Mouse (Mus musculus) heart, embryonic 12.5 days (tissue): ENCODE data around the gene Gtf3c2. TPM values are rescaled to one million over a fixed set of nuclear protein-coding genes. Genes with fewer than 3 reads are reported as not detected.
"Not testable (repeated sequence)": the region's sequence is repeated elsewhere in the genome, so short reads cannot be mapped to it uniquely, and the experiment has no call there.

Source experiments
- ATAC-seq: fragments of 200-750 bp; cut with Nextera tagmentation; 2 replicates; pipeline ENCODE4 v1.8.0; 2017; ENCODE audit warnings: moderate TSS enrichment, moderate library complexity; ENCODE audit not compliant: insufficient number of reproducible peaks, low FRiP score
- H3K27ac ChIP-seq: fragments of 300-500 bp; sonication (generic); 2 replicates; pipeline ENCODE4 v1.5.1; 2016; ENCODE audit warnings: mild to moderate bottlenecking, moderate library complexity; ENCODE audit not compliant: poor library complexity, severe bottlenecking
- H3K27me3 ChIP-seq: fragments of 300-500 bp; sonication (generic); replicated peaks from 2 replicates; pipeline ENCODE4 v1.6.1; 2016; ENCODE audit warnings: mild to moderate bottlenecking, moderate library complexity
- H3K36me3 ChIP-seq: fragments of 300-500 bp; sonication (generic); 2 replicates; pipeline ENCODE4 v1.6.1; 2016; ENCODE audit warnings: mild to moderate bottlenecking, moderate library complexity
- H3K4me1 ChIP-seq: fragments of 300-500 bp; sonication (generic); replicated peaks from 2 replicates; pipeline ENCODE4 v1.6.1; 2016; ENCODE audit warnings: mild to moderate bottlenecking
- H3K4me2 ChIP-seq: fragments of 300-500 bp; sonication (generic); 2 replicates; pipeline ENCODE4 v1.6.1; 2016; ENCODE audit warnings: mild to moderate bottlenecking, moderate library complexity
- H3K4me3 ChIP-seq: fragments of 300-500 bp; sonication (generic); 2 replicates; pipeline ENCODE4 v1.5.1; 2016; ENCODE audit warnings: mild to moderate bottlenecking
- H3K9ac ChIP-seq: fragments of 300-500 bp; sonication (generic); 2 replicates; pipeline ENCODE4 v1.6.1; 2016; ENCODE audit warnings: mild to moderate bottlenecking, moderate library complexity
- H3K9me3 ChIP-seq: fragments of 300-500 bp; sonication (generic); replicated peaks from 2 replicates; pipeline ENCODE4 v1.6.1; 2016; ENCODE audit warnings: mild to moderate bottlenecking, moderate library complexity
- WGBS: fragments of 180-500 bp; shearing (Covaris S2); methylation state at CpG from one replicate; pipeline ENCODE4 v1.1.7; 2016; 5-methylcytosine and 5-hydroxymethylcytosine counted together
- polyA plus RNA-seq: library from polyadenylated mRNA; unstranded; fragments of >200 nt; fragmentation: Nextera tagmentation; extraction: Ambion mirVana; gene quantifications from 2 replicates; pipeline ENCODE4 v1.2.1, GENCODE M21; 2016

The Gtf3c2 gene
- polyA plus RNA-seq: 58.8 and 63.7 TPM in 2 replicates

- Histone ChIP-seq H3K27ac (peak within 1 kb of the TSS; percentile 95), H3K4me2 (peak within 1 kb of the TSS; percentile 90), H3K9me3 (no peaks in the 10 kb centered on the region), H3K9ac (peak within 1 kb of the TSS; percentile 81), H3K4me3 (peak within 1 kb of the TSS; percentile 90), H3K36me3 (peaks cover 5% of the 10 kb centered on the region; the same call in 1 of the 2 replicates), H3K27me3 (no peaks in the 10 kb centered on the region), H3K4me1 (0 out of 2 replicates have a peak, but pooled peaks cover 2% of the 10 kb centered on the region)
- WGBS: under 1% methylated on average over 59 of the region's 59 CpGs
- peak; percentile 95 for ATAC-seq
These were observed at the start of gene Gtf3c2, which contains the start of gene Gm29609 for GRCm38 (mm10) chr5:31179766-31180630. Gene Gtf3c2 (minus strand): TSS chr5:31180144. Gene Gm29609 (minus strand): TSS chr5:31179911.

DNA sequence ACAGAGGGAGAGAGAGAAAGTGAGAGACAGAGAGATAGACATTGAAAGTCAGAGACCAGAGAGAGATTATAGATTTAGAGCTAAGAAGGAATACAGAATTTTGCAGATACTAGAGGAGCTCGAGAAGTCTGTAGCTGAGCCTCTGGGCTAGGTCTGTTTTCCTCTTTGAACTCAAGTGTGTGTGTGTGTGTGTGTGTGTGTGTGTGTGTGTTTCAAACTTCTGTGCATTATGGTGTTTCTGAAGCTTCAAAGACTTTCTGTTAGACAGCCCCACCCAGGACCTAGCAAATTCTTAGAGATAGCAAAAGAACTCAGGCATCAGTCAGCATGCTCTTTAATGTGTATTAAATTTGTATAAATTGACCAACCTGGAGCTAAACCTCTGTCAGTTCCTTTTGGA, 46.7 kb upstream of the Gtf3c2 start:
- Histone ChIP-seq H3K27me3 (no peaks in the 10 kb centered on the region), H3K36me3 (no peaks in the 10 kb centered on the region), H3K4me3 (no peak overlapping the region), H3K9me3 (no peaks in the 10 kb centered on the region), H3K4me2 (no peak overlapping the region), H3K4me1 (no peaks in the 10 kb centered on the region), H3K9ac (no peak overlapping the region), H3K27ac (no peak overlapping the region)
- ATAC-seq: no peak
- 54% methylated on average over 1 of the region's 1 CpGs for WGBS

- no peak overlapping the region for H3K27ac ChIP-seq
- ATAC-seq: no peak
- H3K4me1 ChIP-seq: peaks cover 7% of the 10 kb centered on the region
- H3K4me2 ChIP-seq: no peak overlapping the region
- no peak overlapping the region for H3K4me3 ChIP-seq
- H3K36me3 ChIP-seq: no peaks in the 10 kb centered on the region
- 90% methylated on average over 9 of the region's 9 CpGs for WGBS
- no peaks in the 10 kb centered on the region for H3K9me3 ChIP-seq
- H3K9ac ChIP-seq: no peak overlapping the region
- no peaks in the 10 kb centered on the region for H3K27me3 ChIP-seq
These were observed 42.8 kb upstream of the Gtf3c2 start for GRCm38 (mm10) chr5:31222696-31223095.

DNA sequence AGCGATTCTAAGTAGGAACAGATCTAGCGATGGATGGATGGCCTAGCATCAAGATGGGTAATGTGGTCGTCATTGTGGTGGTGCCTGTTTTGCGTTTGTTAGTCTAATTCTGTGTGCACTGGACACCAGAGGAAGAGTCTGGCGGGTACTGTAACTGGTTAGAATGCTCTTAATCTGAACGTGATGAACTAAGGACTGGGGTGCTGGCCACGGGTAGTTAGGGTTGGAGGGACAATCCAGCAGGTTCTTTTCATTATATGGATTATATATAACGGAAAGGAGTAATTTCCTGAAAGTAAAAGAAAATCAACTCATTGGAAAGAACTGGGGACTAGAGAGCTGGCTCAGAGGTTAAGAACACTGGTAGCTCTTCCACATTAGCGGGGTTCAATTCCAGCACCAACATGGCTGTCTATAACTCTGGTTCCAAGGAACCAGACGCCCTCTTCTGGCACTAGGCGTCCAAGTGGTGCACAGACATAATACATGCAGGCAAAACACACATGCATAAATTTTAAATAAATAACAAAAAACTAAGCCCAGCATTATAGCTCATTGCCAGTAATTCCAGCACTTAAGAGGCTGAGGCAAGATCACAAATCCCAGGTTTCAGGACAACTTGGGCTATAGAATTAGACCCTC, 41.5 kb upstream of the Gtf3c2 start:
- Histone ChIP-seq H3K4me3 (peak overlapping the region; percentile 97), H3K4me2 (peak overlapping the region; percentile 86), H3K9ac (peak overlapping the region; percentile 80), H3K27me3 (no peaks in the 10 kb centered on the region), H3K4me1 (peaks cover 10% of the 10 kb centered on the region), H3K36me3 (no peaks in the 10 kb centered on the region), H3K9me3 (no peaks in the 10 kb centered on the region), H3K27ac (peak overlapping the region; percentile 91)
- ATAC-seq: no peak
- WGBS: 14% methylated on average over 11 of the region's 11 CpGs

DNA sequence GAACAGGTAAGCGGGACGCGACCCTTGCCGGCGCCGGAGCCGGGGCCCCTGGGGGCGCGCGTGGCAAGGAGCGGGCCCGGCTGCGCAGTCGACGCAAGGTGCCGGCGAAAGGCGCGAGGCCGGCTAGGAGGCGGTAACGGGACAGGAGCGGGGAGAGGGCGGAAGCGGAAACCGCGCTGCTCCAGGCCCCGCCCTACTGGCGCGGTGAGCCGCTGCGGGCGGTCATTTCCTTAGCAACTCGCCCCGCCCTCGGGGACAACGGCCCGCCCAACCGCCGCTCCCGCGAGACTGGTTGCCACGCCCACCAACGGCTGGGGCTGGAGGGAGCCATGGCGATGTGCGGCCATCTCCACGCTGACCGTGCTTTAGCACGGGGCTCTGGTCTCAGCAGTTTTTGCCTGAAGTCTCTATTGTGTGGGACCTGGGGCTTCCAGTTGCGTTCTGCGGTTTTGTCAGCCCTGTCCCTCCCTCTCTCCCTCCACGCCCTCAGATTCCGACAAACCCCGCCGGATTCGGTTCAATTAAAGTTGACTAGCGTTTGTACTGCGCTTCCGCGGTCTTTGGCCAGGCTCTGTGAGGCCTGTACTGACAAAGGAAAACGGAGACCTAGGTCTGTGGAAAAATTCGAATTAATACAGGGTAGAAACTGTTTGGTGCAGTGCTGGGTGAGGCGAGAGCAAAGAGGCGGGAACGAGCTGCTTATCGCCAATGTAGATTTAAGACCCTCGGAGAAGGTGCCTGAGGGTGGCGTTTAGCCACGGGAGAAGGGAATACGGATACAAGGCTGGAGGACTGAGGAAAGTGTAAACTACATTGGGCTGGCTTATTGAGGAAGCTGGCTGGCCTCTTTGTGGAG, 40.7 kb upstream of the Gtf3c2 start, which contains the start of gene Ppm1g:
Gene Ppm1g, minus strand, starts transcription at position 240 of the 856 bp plus-strand sequence.
- no peaks in the 10 kb centered on the region for H3K36me3 ChIP-seq
- WGBS: under 1% methylated on average over 70 of the region's 70 CpGs

GRCm38 (mm10) chr5:31219911-31220447, 40.0 kb upstream of the Gtf3c2 start:
- H3K4me2 ChIP-seq: peak overlapping the region; percentile 86
- peaks cover 10% of the 10 kb centered on the region for H3K4me1 ChIP-seq
- no peaks in the 10 kb centered on the region for H3K27me3 ChIP-seq
- H3K4me3 ChIP-seq: peak overlapping the region; percentile 97
- peak overlapping the region; percentile 96 for H3K9ac ChIP-seq
- H3K27ac ChIP-seq: peak overlapping the region; percentile 90
- 0% methylated on average over 37 of the region's 40 CpGs for WGBS
- ATAC-seq: peak; percentile 51
- H3K36me3 ChIP-seq: no peaks in the 10 kb centered on the region
- no peaks in the 10 kb centered on the region for H3K9me3 ChIP-seq

More for the DNA sequence above, 40.7 kb upstream of the Gtf3c2 start, which contains the start of gene Ppm1g:
- H3K4me3 ChIP-seq: peak within 1 kb of the TSS; percentile 97
- H3K4me2 ChIP-seq: peak within 1 kb of the TSS; percentile 86
- peak; percentile 97 for ATAC-seq
- H3K9ac ChIP-seq: peak within 1 kb of the TSS; percentile 96
- no peaks in the 10 kb centered on the region for H3K27me3 ChIP-seq
- no peaks in the 10 kb centered on the region for H3K9me3 ChIP-seq
- peaks cover 10% of the 10 kb centered on the region for H3K4me1 ChIP-seq
- peak within 1 kb of the TSS; percentile 91 for H3K27ac ChIP-seq

DNA sequence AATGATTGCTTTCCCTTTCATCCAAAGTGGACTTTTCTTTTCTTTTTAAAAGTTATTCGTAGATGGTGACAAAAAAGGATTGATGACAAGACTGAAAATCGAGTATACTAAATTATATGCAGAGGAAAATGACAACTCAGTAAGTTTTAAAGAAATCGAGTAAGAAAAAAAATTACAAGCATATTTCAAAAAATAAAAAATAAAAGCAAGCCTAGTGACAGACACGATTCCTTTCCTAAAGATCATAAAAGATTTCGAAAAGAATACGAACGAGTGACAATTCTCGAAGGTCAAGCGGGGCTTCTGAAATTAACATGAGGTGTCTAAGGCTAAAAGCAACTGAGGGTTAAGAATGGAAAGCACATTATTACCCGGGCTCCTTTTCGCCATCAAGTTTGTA, 39.5 kb upstream of the Gtf3c2 start:
- Histone ChIP-seq H3K4me2 (peak overlapping the region; percentile 86), H3K4me1 (peaks cover 10% of the 10 kb centered on the region), H3K27ac (peak overlapping the region; percentile 90), H3K27me3 (no peaks in the 10 kb centered on the region), H3K9me3 (no peaks in the 10 kb centered on the region), H3K9ac (peak overlapping the region; percentile 96), H3K36me3 (no peaks in the 10 kb centered on the region), H3K4me3 (peak overlapping the region; percentile 97)
- ATAC-seq: no peak
- WGBS: 1% methylated on average over 11 of the region's 11 CpGs

DNA sequence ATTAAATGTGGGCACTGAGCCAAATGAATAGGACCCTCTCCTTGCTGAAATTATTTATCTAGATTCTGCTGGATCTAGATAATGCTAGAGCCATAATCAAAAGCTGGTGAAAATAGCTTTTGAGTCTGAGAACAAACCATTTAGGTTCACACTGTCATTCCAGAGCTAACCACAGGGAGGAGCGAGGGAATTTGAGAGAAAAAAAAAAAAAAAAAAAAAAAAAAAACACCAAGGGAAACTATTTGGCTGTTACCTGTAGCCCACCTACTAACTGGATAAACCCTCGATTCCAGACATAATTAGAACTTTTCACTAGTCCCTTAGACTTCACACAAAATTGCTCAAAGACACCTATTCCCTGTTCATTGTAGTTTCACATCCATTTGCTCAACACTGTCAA, 39.1 kb upstream of the Gtf3c2 start:
- ATAC-seq: no peak
- peak overlapping the region; percentile 42; the same call in 1 of the 2 replicates for H3K4me2 ChIP-seq
- no peaks in the 10 kb centered on the region for H3K9me3 ChIP-seq
- H3K4me3 ChIP-seq: peak overlapping the region; percentile 35
- WGBS: 2% methylated on average over 2 of the region's 2 CpGs
- peaks cover 10% of the 10 kb centered on the region for H3K4me1 ChIP-seq
- H3K27me3 ChIP-seq: no peaks in the 10 kb centered on the region
- H3K27ac ChIP-seq: no peak overlapping the region
- no peaks in the 10 kb centered on the region for H3K36me3 ChIP-seq
- H3K9ac ChIP-seq: no peak overlapping the region; the same call in 1 of the 2 replicates

DNA sequence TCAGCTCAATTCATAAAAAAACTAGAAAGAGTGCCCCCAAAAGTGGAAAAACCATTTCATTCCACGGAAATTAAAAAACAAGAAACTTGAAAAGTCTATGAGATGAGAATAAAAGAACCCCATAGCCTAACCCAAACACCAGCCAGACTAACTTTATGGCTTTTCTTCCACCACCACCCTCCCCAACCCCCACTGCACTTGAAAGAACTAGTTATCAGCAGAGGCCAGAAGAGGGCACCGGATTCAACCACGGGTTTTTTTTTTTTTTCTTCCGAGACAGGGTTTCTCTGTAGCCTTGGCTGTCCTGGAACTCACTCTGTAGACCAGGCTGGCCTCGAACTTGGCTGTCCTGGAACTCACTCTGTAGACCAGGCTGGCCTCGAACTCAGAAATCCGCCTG, 38.4 kb upstream of the Gtf3c2 start:
- H3K9me3 ChIP-seq: no peaks in the 10 kb centered on the region
- H3K36me3 ChIP-seq: no peaks in the 10 kb centered on the region
- peak overlapping the region; percentile 42; the same call in 1 of the 2 replicates for H3K4me2 ChIP-seq
- 51% methylated on average over 7 of the region's 7 CpGs for WGBS
- ATAC-seq: no peak
- H3K4me1 ChIP-seq: peaks cover 10% of the 10 kb centered on the region
- no peak overlapping the region for H3K4me3 ChIP-seq
- no peaks in the 10 kb centered on the region for H3K27me3 ChIP-seq
- no peak overlapping the region for H3K9ac ChIP-seq
- no peak overlapping the region for H3K27ac ChIP-seq

- H3K4me1 ChIP-seq, H3K9me3 ChIP-seq, H3K27ac ChIP-seq, H3K4me3 ChIP-seq, H3K27me3 ChIP-seq, ATAC-seq, H3K4me2 ChIP-seq, H3K9ac ChIP-seq, H3K36me3 ChIP-seq: not testable (repeated sequence)
- 85% methylated on average over 6 of the region's 6 CpGs for WGBS
These were observed 36.6 kb upstream of the Gtf3c2 start for GRCm38 (mm10) chr5:31216554-31216953.
